Mouse (Mus musculus): Measurements from ENCODE around the gene Ttc7b.

- TF ChIP-seq HCFC1 (IDR thresholded peaks at IDR 0.05; ENCODE audit: borderline replicate concordance, insufficient read depth, low read length) (no peak), ZNF384 (IDR thresholded peaks at IDR 0.05; ENCODE audit: low read depth, low read length) (no peak), MAFK (IDR thresholded peaks at IDR 0.05; ENCODE audit: insufficient read depth, low read depth, low read length) (no peak)
Measured at GRCm38 (mm10) chr12:100435763-100436162, 84.9 kb downstream of the Ttc7b start.
